Mouse (Mus musculus) C2C12 (cell line): ENCODE results near the gene Usp21. TPM values are rescaled to one million over a fixed set of nuclear protein-coding genes. Genes with fewer than 3 reads are reported as not detected.

Experiments
- H3K27me3 ChIP-seq: one replicate; pipeline ENCODE4 v1.6.1; 2011; ENCODE audit not compliant: control insufficient read depth, insufficient read depth, insufficient read length
- H3K36me3 ChIP-seq: one replicate; pipeline ENCODE4 v1.6.1; 2011; ENCODE audit not compliant: control insufficient read depth, insufficient read depth
- H3K4me3 ChIP-seq: one replicate; pipeline ENCODE4 v1.5.1; 2011; ENCODE audit warnings: mild to moderate bottlenecking, control low read depth; ENCODE audit not compliant: poor library complexity, insufficient read depth, severe bottlenecking
- H3K79me2 ChIP-seq: one replicate; pipeline ENCODE4 v1.6.1; 2011; ENCODE audit not compliant: control insufficient read depth, insufficient read depth
- H3K79me3 ChIP-seq: one replicate; pipeline ENCODE4 v1.6.1; 2011; ENCODE audit warnings: low read depth, control low read depth
- H3ac ChIP-seq: one replicate; pipeline ENCODE3; 2011; ENCODE audit warnings: low read depth; ENCODE audit not compliant: control insufficient read depth, insufficient read length
- CEBPB ChIP-seq: IDR thresholded peaks from one replicate; pipeline ENCODE4 v1.6.1; 2011; ENCODE audit warnings: low read depth, mild to moderate bottlenecking, control low read depth, moderate library complexity
- CTCF ChIP-seq: IDR thresholded peaks from one replicate; pipeline ENCODE4 v1.5.1; 2011; ENCODE audit not compliant: control insufficient read depth, insufficient read depth, insufficient read length
- FOSL1 ChIP-seq: IDR thresholded peaks from one replicate; pipeline ENCODE4 v1.8.0; 2011; ENCODE audit warnings: mild to moderate bottlenecking, low read length; ENCODE audit not compliant: poor library complexity, insufficient read depth, severe bottlenecking
- MAX ChIP-seq: IDR thresholded peaks from one replicate; pipeline ENCODE4 v1.6.1; 2011; ENCODE audit warnings: mild to moderate bottlenecking, control low read depth
- MYOD1 ChIP-seq: IDR thresholded peaks from one replicate; pipeline ENCODE4 v1.6.1; 2011; ENCODE audit warnings: low read depth; ENCODE audit not compliant: control insufficient read depth, insufficient read length
- MYOG ChIP-seq: IDR thresholded peaks from one replicate; pipeline ENCODE4 v1.6.1; 2011; ENCODE audit not compliant: control insufficient read depth, insufficient read length; ENCODE audit errors: extremely low read depth
- USF1 ChIP-seq: IDR thresholded peaks from one replicate; pipeline ENCODE4 v1.6.1; 2011; ENCODE audit warnings: low read depth, mild to moderate bottlenecking, control low read depth, moderate library complexity
- polyA plus RNA-seq: library from polyadenylated mRNA; unstranded; fragments of >200 nt; fragmentation: generic; extraction: Trizol; gene quantifications from one replicate; pipeline ENCODE4 v1.2.1, GENCODE M21; 2012; ENCODE audit warnings: missing spikeins

Usp21 gene
- polyA plus RNA-seq, 1 experiment: 20.6 TPM

DNA sequence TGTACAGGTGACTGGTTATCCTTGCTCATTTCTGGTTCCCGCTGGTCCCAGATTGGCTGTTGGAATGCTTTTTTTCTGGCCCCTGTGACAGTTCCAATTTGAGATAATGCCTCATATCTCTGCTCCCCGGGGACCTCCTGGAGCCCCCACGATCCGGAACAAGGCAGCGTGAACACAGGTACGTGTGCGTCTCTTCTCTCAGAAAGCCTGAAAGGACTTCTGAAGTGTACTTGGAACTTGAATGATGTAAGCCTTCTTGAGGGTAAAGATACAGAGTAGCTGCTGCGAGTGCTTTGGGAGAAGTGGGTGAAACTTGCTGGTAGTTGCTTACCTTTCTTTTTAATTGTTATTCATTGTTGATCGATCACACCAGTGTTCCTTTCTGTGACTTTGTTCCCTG lies 16.6 kb downstream of the Usp21 start:
- H3K4me3 ChIP-seq: peak overlapping the region; percentile 98
- no peak for TF ChIP-seq USF1
- TF ChIP-seq MYOD1: no peak
- TF ChIP-seq CEBPB: no peak
- TF ChIP-seq MAX: no peak
- no peak for TF ChIP-seq MYOG
- TF ChIP-seq FOSL1: no peak
- no peak for TF ChIP-seq CTCF
- H3K79me3 ChIP-seq: no peaks in the 10 kb centered on the region
- no peak overlapping the region for H3ac ChIP-seq
- H3K79me2 ChIP-seq: peaks cover 14% of the 10 kb centered on the region
- H3K36me3 ChIP-seq: peaks cover 20% of the 10 kb centered on the region
- H3K27me3 ChIP-seq: no peaks in the 10 kb centered on the region

- TF ChIP-seq MYOG: no peak
- no peak for TF ChIP-seq CEBPB
- TF ChIP-seq USF1: no peak
- Histone ChIP-seq H3K4me3 (peak overlapping the region; percentile 98), H3K79me2 (peaks cover 14% of the 10 kb centered on the region), H3ac (peak overlapping the region; percentile 89), H3K36me3 (peaks cover 16% of the 10 kb centered on the region), H3K27me3 (no peaks in the 10 kb centered on the region), H3K79me3 (no peaks in the 10 kb centered on the region)
Observed at GRCm38 (mm10) chr1:171270573-171270900, 17.3 kb downstream of the Usp21 start.

DNA sequence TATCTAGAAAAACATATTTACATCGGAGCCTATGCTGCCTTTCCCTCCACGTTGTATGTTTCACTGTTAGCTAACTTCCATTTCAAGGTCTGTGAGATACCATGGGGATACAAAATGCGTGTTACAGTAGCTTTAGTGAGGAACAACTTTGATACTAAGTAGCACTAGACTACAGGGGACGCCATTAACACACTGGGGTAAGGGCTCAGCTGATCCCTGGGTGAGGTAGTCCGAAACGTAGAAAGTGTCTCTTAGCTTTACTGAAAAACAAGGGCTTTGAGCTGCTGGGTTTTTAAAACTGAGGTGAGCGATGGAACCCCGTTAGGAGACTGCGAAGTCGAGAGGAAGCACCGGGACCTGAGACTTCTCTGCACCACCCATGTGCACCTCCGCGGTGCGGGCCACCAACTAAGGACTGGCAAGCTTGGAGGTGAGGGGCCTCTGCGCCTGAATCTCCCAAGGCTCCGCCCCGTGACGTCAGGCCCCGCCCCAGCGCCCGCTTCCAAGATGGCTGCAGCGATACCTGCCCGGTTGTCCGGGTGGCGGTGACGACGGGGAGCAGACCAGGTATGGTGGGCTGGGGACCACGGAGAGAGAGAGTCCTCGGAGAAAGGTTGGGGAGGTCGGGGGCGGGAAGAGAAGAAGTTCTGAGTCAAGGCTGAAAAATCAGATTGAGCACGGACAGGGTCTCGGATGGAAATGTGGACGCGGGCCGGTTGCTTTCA lies 17.8 kb downstream of the Usp21 start, which contains the start of gene B4galt3:
Gene B4galt3 (plus strand): TSS at position 481 of the 725 bp plus-strand sequence.
- no peak for TF ChIP-seq CEBPB
- no peak for TF ChIP-seq USF1
- TF ChIP-seq MYOD1: no peak
- no peak for TF ChIP-seq MYOG
- TF ChIP-seq CTCF: no peak
- TF ChIP-seq FOSL1: no peak
- TF ChIP-seq MAX: no peak
- H3K36me3 ChIP-seq: peaks cover 11% of the 10 kb centered on the region
- H3K4me3 ChIP-seq: peak within 1 kb of the TSS; percentile 98
- no peaks in the 10 kb centered on the region for H3K79me3 ChIP-seq
- H3K79me2 ChIP-seq: peaks cover 14% of the 10 kb centered on the region
- H3K27me3 ChIP-seq: no peaks in the 10 kb centered on the region
- H3ac ChIP-seq: peak within 1 kb of the TSS; percentile 89

- TF ChIP-seq CEBPB: no peak
- no peak for TF ChIP-seq MAX
- no peak for TF ChIP-seq MYOG
- TF ChIP-seq USF1: no peak
- no peak for TF ChIP-seq CTCF
- no peak for TF ChIP-seq FOSL1
- Histone ChIP-seq H3K27me3 (no peaks in the 10 kb centered on the region), H3ac (no peak overlapping the region), H3K79me3 (no peaks in the 10 kb centered on the region), H3K36me3 (no peaks in the 10 kb centered on the region), H3K4me3 (no peak overlapping the region), H3K79me2 (peaks cover 14% of the 10 kb centered on the region)
Observed at GRCm38 (mm10) chr1:171268341-171268740, 19.4 kb downstream of the Usp21 start.

- Histone ChIP-seq H3K79me2 (peaks cover 10% of the 10 kb centered on the region), H3K27me3 (no peaks in the 10 kb centered on the region), H3K79me3 (no peaks in the 10 kb centered on the region), H3K4me3 (no peak overlapping the region), H3ac (no peak overlapping the region), H3K36me3 (no peaks in the 10 kb centered on the region)
- TF ChIP-seq USF1 (no peak), FOSL1 (no peak), MYOG (no peak), CTCF (no peak), MAX (no peak), MYOD1 (no peak), CEBPB (no peak)
Observed at GRCm38 (mm10) chr1:171265971-171266744, 21.6 kb downstream of the Usp21 start.
